Mouse (Mus musculus) spleen, adult 2 months (tissue): Measurements from ENCODE around the gene Ptprz1.

Experiments
- CTCF ChIP-seq: fragments of 200-500 bp; IDR thresholded peaks from 2 replicates; pipeline ENCODE4 v1.5.1; 2011; ENCODE audit warnings: mild to moderate bottlenecking, inconsistent platforms; ENCODE audit not compliant: insufficient read depth, insufficient read length, insufficient replicate concordance; ENCODE audit errors: extremely low read depth
- POLR2A ChIP-seq: fragments of 200-500 bp; IDR thresholded peaks from 2 replicates; pipeline ENCODE4 v1.6.1; 2011; ENCODE audit warnings: low read depth, low read length, inconsistent platforms

- TF ChIP-seq CTCF = no peak
- no peak for TF ChIP-seq POLR2A
These were observed 92.8 kb downstream of the Ptprz1 start for GRCm38 (mm10) chr6:22968073-22968472.
